Mouse (Mus musculus): ENCODE data around the gene Haus3. TPM values are rescaled to one million over a fixed set of nuclear protein-coding genes. Genes with fewer than 3 reads are reported as not detected.

Gene Haus3
- total RNA-seq (2014; rRNA removed; ENCODE audit: low replicate concordance) = 5.6 and 17.9 TPM in 2 replicates
- 11.4 and 11.6 TPM in 2 replicates for polyA plus RNA-seq (2015; fragmentation: Nextera tagmentation; extraction: Ambion mirVana)

- H3K9me3 ChIP-seq (replicated peaks; ENCODE audit: control insufficient read depth, low read length) = no peaks in the 10 kb centered on the region
- peaks cover 23% of the 10 kb centered on the region for H3K36me3 ChIP-seq (replicated peaks; ENCODE audit: control insufficient read depth, insufficient read depth, low read length)
- no peaks in the 10 kb centered on the region for H3K27me3 ChIP-seq (ENCODE audit: control insufficient read depth, insufficient read depth, low read length)
- peak; percentile 99 for ATAC-seq (ENCODE audit: insufficient read depth, low read depth)
- peak within 1 kb of the TSS; percentile 86 for H3K27ac ChIP-seq (ENCODE audit: low read depth)
- H3K4me2 ChIP-seq (ENCODE audit: low read depth, low read length) = peak within 1 kb of the TSS; percentile 68
- WGBS = under 1% methylated on average over 57 of the region's 57 CpGs
- TF ChIP-seq EP300 (IDR thresholded peaks at IDR 0.05; ENCODE audit: low read depth) (no peak), CTCF (IDR thresholded peaks at IDR 0.05; ENCODE audit: low read depth) (peak; percentile 9; the same call in 1 of the 2 replicates)
- H3K4me1 ChIP-seq (ENCODE audit: control insufficient read depth, insufficient read depth) = peaks cover 3% of the 10 kb centered on the region; the same call in 1 of the 2 replicates
- DNase-seq (ENCODE audit: low spot score) = peak; percentile 100
- H3K9ac ChIP-seq (replicated peaks; ENCODE audit: low read depth, low read length) = peak within 1 kb of the TSS; percentile 84
- H3K4me3 ChIP-seq (ENCODE audit: low read depth, low read length) = peak within 1 kb of the TSS; percentile 85
Observed at GRCm38 (mm10) chr5:34168950-34169891, at the start of gene Haus3, which contains the start of gene Poln. TSS of gene Haus3 (minus strand) at chr5:34169527. TSS of gene Poln (minus strand) at chr5:34169448.

GRCm38 (mm10) chr5:34218672-34219071 is 49.3 kb upstream of the Haus3 start:
- no peak for DNase-seq (ENCODE audit: low spot score)
- 67% methylated on average over 5 of the region's 5 CpGs for WGBS
- no peak overlapping the region for H3K27ac ChIP-seq (ENCODE audit: low read depth)
- no peaks in the 10 kb centered on the region for H3K36me3 ChIP-seq (replicated peaks; ENCODE audit: control insufficient read depth, insufficient read depth, low read length)
- no peak overlapping the region for H3K4me3 ChIP-seq (ENCODE audit: low read depth, low read length)
- H3K4me2 ChIP-seq (ENCODE audit: low read depth, low read length) = no peak overlapping the region
- TF ChIP-seq EP300 (IDR thresholded peaks at IDR 0.05; ENCODE audit: low read depth) (no peak), CTCF (IDR thresholded peaks at IDR 0.05; ENCODE audit: low read depth) (no peak)
- H3K4me1 ChIP-seq (ENCODE audit: control insufficient read depth, insufficient read depth) = peaks cover 41% of the 10 kb centered on the region
- 0 out of 2 replicates have a peak, but pooled peaks cover 11% of the 10 kb centered on the region for H3K27me3 ChIP-seq (ENCODE audit: control insufficient read depth, insufficient read depth, low read length)
- no peak for ATAC-seq (ENCODE audit: insufficient read depth, low read depth)
- no peak overlapping the region for H3K9ac ChIP-seq (replicated peaks; ENCODE audit: low read depth, low read length)
- no peaks in the 10 kb centered on the region for H3K9me3 ChIP-seq (replicated peaks; ENCODE audit: control insufficient read depth, low read length)

GRCm38 (mm10) chr5:34217756-34218155 is 48.4 kb upstream of the Haus3 start:
- TF ChIP-seq EP300 (IDR thresholded peaks at IDR 0.05; ENCODE audit: low read depth) (no peak), CTCF (IDR thresholded peaks at IDR 0.05; ENCODE audit: low read depth) (no peak)
- 0 out of 2 replicates have a peak, but pooled peaks cover 2% of the 10 kb centered on the region for H3K27me3 ChIP-seq (ENCODE audit: control insufficient read depth, insufficient read depth, low read length)
- peak; percentile 89 for DNase-seq (ENCODE audit: low spot score)
- ATAC-seq (ENCODE audit: insufficient read depth, low read depth) = peak; percentile 93
- no peaks in the 10 kb centered on the region for H3K9me3 ChIP-seq (replicated peaks; ENCODE audit: control insufficient read depth, low read length)
- peak overlapping the region; percentile 75 for H3K27ac ChIP-seq (ENCODE audit: low read depth)
- peak overlapping the region; percentile 14; the same call in 1 of the 2 replicates for H3K4me2 ChIP-seq (ENCODE audit: low read depth, low read length)
- H3K4me1 ChIP-seq (ENCODE audit: control insufficient read depth, insufficient read depth) = peaks cover 44% of the 10 kb centered on the region
- H3K4me3 ChIP-seq (ENCODE audit: low read depth, low read length) = no peak overlapping the region; the same call in 1 of the 2 replicates
- 17% methylated on average over 9 of the region's 9 CpGs for WGBS
- H3K9ac ChIP-seq (replicated peaks; ENCODE audit: low read depth, low read length) = no peak overlapping the region
- no peaks in the 10 kb centered on the region for H3K36me3 ChIP-seq (replicated peaks; ENCODE audit: control insufficient read depth, insufficient read depth, low read length)

GRCm38 (mm10) chr5:34216025-34216424 is 46.7 kb upstream of the Haus3 start:
- DNase-seq (ENCODE audit: low spot score) (no peak), ATAC-seq (ENCODE audit: insufficient read depth, low read depth) (no peak)
- H3K9me3 ChIP-seq (replicated peaks; ENCODE audit: control insufficient read depth, low read length) = no peaks in the 10 kb centered on the region
- no peaks in the 10 kb centered on the region for H3K27me3 ChIP-seq (ENCODE audit: control insufficient read depth, insufficient read depth, low read length)
- H3K36me3 ChIP-seq (replicated peaks; ENCODE audit: control insufficient read depth, insufficient read depth, low read length) = no peaks in the 10 kb centered on the region
- H3K4me1 ChIP-seq (ENCODE audit: control insufficient read depth, insufficient read depth) = peaks cover 44% of the 10 kb centered on the region
- H3K27ac ChIP-seq (ENCODE audit: low read depth) = no peak overlapping the region
- TF ChIP-seq CTCF (IDR thresholded peaks at IDR 0.05; ENCODE audit: low read depth) = no peak
- TF ChIP-seq EP300 (IDR thresholded peaks at IDR 0.05; ENCODE audit: low read depth) = no peak
- no peak overlapping the region for H3K9ac ChIP-seq (replicated peaks; ENCODE audit: low read depth, low read length)
- WGBS = 91% methylated on average over 7 of the region's 7 CpGs
- no peak overlapping the region for H3K4me3 ChIP-seq (ENCODE audit: low read depth, low read length)
- no peak overlapping the region for H3K4me2 ChIP-seq (ENCODE audit: low read depth, low read length)

- Histone ChIP-seq H3K27ac (ENCODE audit: low read depth) (no peak overlapping the region), H3K9me3 (replicated peaks; ENCODE audit: control insufficient read depth, low read length) (no peaks in the 10 kb centered on the region), H3K4me2 (ENCODE audit: low read depth, low read length) (no peak overlapping the region; the same call in 1 of the 2 replicates), H3K9ac (replicated peaks; ENCODE audit: low read depth, low read length) (no peak overlapping the region), H3K4me3 (ENCODE audit: low read depth, low read length) (no peak overlapping the region), H3K4me1 (ENCODE audit: control insufficient read depth, insufficient read depth) (peaks cover 40% of the 10 kb centered on the region), H3K36me3 (replicated peaks; ENCODE audit: control insufficient read depth, insufficient read depth, low read length) (no peaks in the 10 kb centered on the region), H3K27me3 (ENCODE audit: control insufficient read depth, insufficient read depth, low read length) (no peaks in the 10 kb centered on the region)
- DNase-seq (ENCODE audit: low spot score) (no peak), ATAC-seq (ENCODE audit: insufficient read depth, low read depth) (no peak)
- TF ChIP-seq EP300 (IDR thresholded peaks at IDR 0.05; ENCODE audit: low read depth) (no peak), CTCF (IDR thresholded peaks at IDR 0.05; ENCODE audit: low read depth) (no peak)
- WGBS = 41% methylated on average over 8 of the region's 8 CpGs
Observed at GRCm38 (mm10) chr5:34213659-34214058, 44.3 kb upstream of the Haus3 start.
